Mouse (Mus musculus) megakaryocyte-erythroid progenitor cell, adult 5-6 weeks (primary cell): ENCODE measurements around the gene Ccl27a. TPM values are rescaled to one million over a fixed set of nuclear protein-coding genes. Genes with fewer than 3 reads are reported as not detected.

ENCODE experiments used
- total RNA-seq, 2 experiments: library from RNA; stranded (forward) in 1 of 2; stranded (reverse) in 1 of 2; fragments of 200-1000, 215-1000 nt in 1 of 2; fragments of >200 nt in 1 of 2; fragmentation: Nextera tagmentation in 1 of 2; gene quantifications; 2 replicates each; pipeline ENCODE4 v1.2.3; 2014 to 2017

The Ccl27a gene
- total RNA-seq, 2 experiments from 2014 or later: 35.2 TPM; not detected in 1

Other genes starting within 250 kb of the Ccl27a start
- gene Fam219a, start 204.7 kb downstream of the Ccl27a start, total RNA-seq (2014; fragmentation: Nextera tagmentation): 1.7 and 1.9 TPM in 2 replicates
- 0.11 and 0.52 TPM in 2 replicates for gene Fam219a, start 204.7 kb downstream of the Ccl27a start, total RNA-seq (2017)
- gene Dnaic1, start 204.5 kb downstream of the Ccl27a start, total RNA-seq (2014; fragmentation: Nextera tagmentation): not detected in 2 replicates
- gene Dnaic1, start 204.5 kb downstream of the Ccl27a start, total RNA-seq (2017): not detected in 2 replicates
- not detected in 2 replicates for gene Enho, start 133.9 kb downstream of the Ccl27a start, total RNA-seq (2014; fragmentation: Nextera tagmentation)
- not detected in 2 replicates for gene Enho, start 133.9 kb downstream of the Ccl27a start, total RNA-seq (2017)
- gene Cntfr, start 77.2 kb downstream of the Ccl27a start, total RNA-seq (2014; fragmentation: Nextera tagmentation): not detected in 2 replicates
- not detected in 2 replicates for gene Cntfr, start 77.2 kb downstream of the Ccl27a start, total RNA-seq (2017)
- gene Il11ra1, start 74.3 kb downstream of the Ccl27a start, total RNA-seq (2014; fragmentation: Nextera tagmentation): 21.5 and 39.9 TPM in 2 replicates
- gene Il11ra1, start 74.3 kb downstream of the Ccl27a start, total RNA-seq (2017): 36.0 and 45.3 TPM in 2 replicates
- 37.5 and 44.7 TPM in 2 replicates for gene Rpp25l, start 60.7 kb downstream of the Ccl27a start, total RNA-seq (2014; fragmentation: Nextera tagmentation)
- 33.5 and 38.9 TPM in 2 replicates for gene Rpp25l, start 60.7 kb downstream of the Ccl27a start, total RNA-seq (2017)
- gene Dctn3, start 51.1 kb downstream of the Ccl27a start, total RNA-seq (2014; fragmentation: Nextera tagmentation): 63.4 and 81.2 TPM in 2 replicates
- gene Dctn3, start 51.1 kb downstream of the Ccl27a start, total RNA-seq (2017): 50.6 and 80.7 TPM in 2 replicates
- not detected in 2 replicates for gene Arid3c, start 43.1 kb downstream of the Ccl27a start, total RNA-seq (2014; fragmentation: Nextera tagmentation)
- not detected in 2 replicates for gene Arid3c, start 43.1 kb downstream of the Ccl27a start, total RNA-seq (2017)
- gene Galt, start 19.0 kb downstream of the Ccl27a start, total RNA-seq (2014; fragmentation: Nextera tagmentation): 37.9 and 50.1 TPM in 2 replicates
- 28.0 and 31.0 TPM in 2 replicates for gene Galt, start 19.0 kb downstream of the Ccl27a start, total RNA-seq (2017)
- 34.2 and 53.7 TPM in 2 replicates for gene Sigmar1, start 18.1 kb downstream of the Ccl27a start, total RNA-seq (2014; fragmentation: Nextera tagmentation)
- 49.7 and 57.2 TPM in 2 replicates for gene Sigmar1, start 18.1 kb downstream of the Ccl27a start, total RNA-seq (2017)
- not detected in 2 replicates for gene Gm21541, start 129.4 kb upstream of the Ccl27a start, total RNA-seq (2014; fragmentation: Nextera tagmentation)
- gene Gm21541, start 129.4 kb upstream of the Ccl27a start, total RNA-seq (2017): not detected in 2 replicates
- 1.6 and 1.9 TPM in 2 replicates for gene Gm20878, start 167.3 kb upstream of the Ccl27a start, total RNA-seq (2014; fragmentation: Nextera tagmentation)
- 0.99 and 7.6 TPM in 2 replicates for gene Gm20878, start 167.3 kb upstream of the Ccl27a start, total RNA-seq (2017)
- gene Fam205a4, start 191.8 kb upstream of the Ccl27a start, total RNA-seq (2014; fragmentation: Nextera tagmentation): 0.33 and 0.42 TPM in 2 replicates
- not detected in 2 replicates for gene Fam205a4, start 191.8 kb upstream of the Ccl27a start, total RNA-seq (2017)